Mouse (Mus musculus) ES-Bruce4 (cell line): Measurements from ENCODE around the gene Umps. TPM values are rescaled to one million over a fixed set of nuclear protein-coding genes. Genes with fewer than 3 reads are reported as not detected.
A peak's percentile ranks its signal among the peaks of the same experiment; 100 is the strongest.

Experiments used
- H3K27ac ChIP-seq: 2 replicates; pipeline ENCODE4 v1.5.1; 2012; ENCODE audit warnings: low read length, inconsistent platforms; ENCODE audit not compliant: insufficient read depth
- H3K27me3 ChIP-seq: 2 replicates; pipeline ENCODE4 v1.6.1; 2012; ENCODE audit warnings: mild to moderate bottlenecking, low read length, inconsistent platforms; ENCODE audit not compliant: control insufficient read depth, poor library complexity, insufficient read depth, severe bottlenecking
- H3K36me3 ChIP-seq: 2 replicates; pipeline ENCODE4 v1.6.1; 2012; ENCODE audit warnings: inconsistent platforms, mild to moderate bottlenecking, low read length, moderate library complexity; ENCODE audit not compliant: control insufficient read depth, poor library complexity, insufficient read depth, severe bottlenecking
- H3K4me1 ChIP-seq: one replicate; pipeline ENCODE4 v1.8.1; 2011; ENCODE audit warnings: low read length; ENCODE audit not compliant: control insufficient read depth, insufficient read depth
- H3K4me3 ChIP-seq: 2 replicates; pipeline ENCODE4 v1.5.1; 2011; ENCODE audit warnings: low read depth, mild to moderate bottlenecking, low read length
- H3K9ac ChIP-seq: 2 replicates; pipeline ENCODE4 v1.6.1; 2012; ENCODE audit warnings: low read depth, mild to moderate bottlenecking, inconsistent platforms; ENCODE audit not compliant: poor library complexity, severe bottlenecking
- H3K9me3 ChIP-seq: replicated peaks from 2 replicates; pipeline ENCODE4 v1.6.1; 2012; ENCODE audit warnings: mild to moderate bottlenecking, low read length, inconsistent platforms; ENCODE audit not compliant: control insufficient read depth, poor library complexity, insufficient read depth, severe bottlenecking
- CTCF ChIP-seq: IDR thresholded peaks from one replicate; pipeline ENCODE4 v1.8.1; 2011; ENCODE audit warnings: low read depth, low read length
- EP300 ChIP-seq: IDR thresholded peaks from 2 replicates; pipeline ENCODE4 v1.6.1; 2011; ENCODE audit warnings: low read depth, low read length; ENCODE audit not compliant: insufficient read depth
- POLR2A ChIP-seq: IDR thresholded peaks from one replicate; pipeline ENCODE4 v1.8.1; 2011; ENCODE audit warnings: low read length; ENCODE audit not compliant: insufficient read depth
- polyA plus RNA-seq: library from polyadenylated mRNA; stranded (reverse); fragments of >200 nt; gene quantifications from 2 replicates; pipeline ENCODE4 v1.2.4, GENCODE M21; 2011; ENCODE audit warnings: low read depth; ENCODE audit not compliant: missing spikeins, insufficient read depth, insufficient read length

Umps gene
- polyA plus RNA-seq, 1 experiment: 51.6 TPM

DNA sequence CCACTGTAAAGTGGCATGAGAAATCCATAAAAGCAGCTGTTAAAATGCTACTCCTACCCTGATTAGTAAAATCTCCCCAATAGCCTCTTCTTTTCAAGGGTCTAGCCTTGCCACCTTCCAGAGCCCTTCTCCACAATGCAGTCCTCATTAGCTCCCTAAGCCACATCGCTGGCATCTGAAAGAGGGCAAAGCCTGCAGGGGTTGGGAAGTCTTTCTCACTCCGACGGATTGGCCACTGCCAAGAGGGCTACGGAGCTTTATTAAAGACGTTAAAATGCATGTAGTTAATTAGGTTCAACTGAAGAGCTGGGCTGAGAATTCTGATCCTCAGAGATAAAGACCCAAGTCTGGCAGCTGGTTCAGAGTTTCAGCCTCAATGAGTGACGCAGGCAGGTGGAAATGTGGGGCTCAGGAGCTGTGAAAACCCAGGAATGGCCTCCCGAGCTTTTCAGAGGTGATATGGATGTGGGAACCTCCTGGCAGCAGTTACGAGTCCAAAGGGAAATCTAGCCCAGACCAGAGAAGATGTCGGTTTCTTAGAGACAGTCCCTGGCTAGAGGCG is 36.8 kb upstream of the Umps start:
- TF ChIP-seq CTCF: no peak
- TF ChIP-seq EP300: no peak
- no peak for TF ChIP-seq POLR2A
- Histone ChIP-seq H3K9me3 (no peaks in the 10 kb centered on the region), H3K36me3 (no peaks in the 10 kb centered on the region), H3K4me3 (no peak overlapping the region), H3K4me1 (no peaks in the 10 kb centered on the region), H3K9ac (no peak overlapping the region), H3K27me3 (no peaks in the 10 kb centered on the region), H3K27ac (no peak overlapping the region)

DNA sequence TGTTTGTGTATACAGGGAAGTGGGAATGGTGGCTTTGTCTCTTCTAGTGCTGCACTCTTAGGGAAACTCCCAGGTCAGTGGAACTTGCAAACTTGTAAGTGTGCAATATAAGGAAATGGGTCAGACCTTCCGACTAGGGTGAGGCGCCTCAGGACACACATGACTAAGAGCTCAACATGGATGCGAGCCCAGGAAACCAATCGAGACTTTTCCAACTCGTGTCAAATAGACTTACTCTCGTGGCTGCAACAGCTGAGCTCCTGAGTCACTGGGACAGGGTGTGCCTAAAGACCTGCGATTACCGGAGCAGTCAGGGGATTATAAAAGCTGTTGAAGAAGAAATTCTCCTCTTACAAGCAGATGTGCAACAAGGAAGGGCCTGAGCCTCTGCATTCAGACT is 33.9 kb upstream of the Umps start:
- Histone ChIP-seq H3K27me3 (no peaks in the 10 kb centered on the region), H3K36me3 (no peaks in the 10 kb centered on the region), H3K9ac (no peak overlapping the region), H3K4me3 (no peak overlapping the region), H3K27ac (no peak overlapping the region), H3K4me1 (no peaks in the 10 kb centered on the region), H3K9me3 (no peaks in the 10 kb centered on the region)
- TF ChIP-seq EP300 (no peak), POLR2A (no peak), CTCF (no peak)

DNA sequence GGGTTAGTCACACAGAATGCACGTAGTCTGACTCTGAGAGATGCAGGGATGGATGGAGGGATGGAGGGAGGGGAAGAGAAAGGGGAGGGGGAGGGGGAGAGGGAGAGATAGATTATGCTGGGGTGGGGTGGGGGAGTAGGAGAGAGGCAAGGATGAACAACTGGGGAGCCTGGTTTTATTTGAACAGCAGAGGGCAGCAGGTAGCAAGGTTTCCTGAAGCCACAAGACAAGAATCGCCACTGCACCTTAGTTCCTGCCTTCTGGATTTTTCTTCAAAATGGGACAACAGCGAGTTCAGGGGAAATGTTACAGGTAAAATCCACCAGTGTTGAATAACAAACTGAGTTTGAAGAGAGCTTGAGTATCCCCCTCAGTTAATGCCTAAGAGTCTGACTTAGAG is 32.5 kb upstream of the Umps start:
- H3K4me1 ChIP-seq: no peaks in the 10 kb centered on the region
- H3K27me3 ChIP-seq: no peaks in the 10 kb centered on the region
- TF ChIP-seq CTCF (peak; percentile 58), EP300 (no peak)

DNA sequence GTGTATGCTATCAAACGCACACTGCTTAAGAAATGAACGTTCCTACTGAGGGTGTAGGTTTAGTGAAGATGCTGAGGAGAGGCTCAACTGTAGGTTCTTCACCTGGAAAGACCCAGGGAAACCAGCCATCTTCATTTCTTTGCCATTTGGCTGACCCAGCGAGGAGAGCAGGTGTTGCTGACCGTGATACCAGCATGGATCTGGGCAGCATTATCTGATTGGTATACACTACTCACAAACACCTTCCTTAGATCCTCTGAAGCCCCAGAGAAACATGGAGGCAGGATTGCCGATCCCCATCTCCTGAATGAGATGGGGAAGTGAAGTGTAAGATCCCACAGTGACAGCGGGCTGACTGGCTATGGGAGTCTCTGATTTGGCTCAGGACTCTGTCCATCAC is 31.2 kb upstream of the Umps start:
- no peak for TF ChIP-seq POLR2A
- TF ChIP-seq EP300: no peak
- no peak for TF ChIP-seq CTCF
- H3K9ac ChIP-seq: no peak overlapping the region
- no peak overlapping the region for H3K27ac ChIP-seq
- no peak overlapping the region for H3K4me3 ChIP-seq
- no peaks in the 10 kb centered on the region for H3K27me3 ChIP-seq
- H3K4me1 ChIP-seq: no peaks in the 10 kb centered on the region
- H3K9me3 ChIP-seq: no peaks in the 10 kb centered on the region
- no peaks in the 10 kb centered on the region for H3K36me3 ChIP-seq

More for the DNA sequence above, 32.5 kb upstream of the Umps start:
- H3K27ac ChIP-seq: no peak overlapping the region
- no peaks in the 10 kb centered on the region for H3K9me3 ChIP-seq
- H3K9ac ChIP-seq: no peak overlapping the region
- H3K4me3 ChIP-seq: no peak overlapping the region
- H3K36me3 ChIP-seq: no peaks in the 10 kb centered on the region

DNA sequence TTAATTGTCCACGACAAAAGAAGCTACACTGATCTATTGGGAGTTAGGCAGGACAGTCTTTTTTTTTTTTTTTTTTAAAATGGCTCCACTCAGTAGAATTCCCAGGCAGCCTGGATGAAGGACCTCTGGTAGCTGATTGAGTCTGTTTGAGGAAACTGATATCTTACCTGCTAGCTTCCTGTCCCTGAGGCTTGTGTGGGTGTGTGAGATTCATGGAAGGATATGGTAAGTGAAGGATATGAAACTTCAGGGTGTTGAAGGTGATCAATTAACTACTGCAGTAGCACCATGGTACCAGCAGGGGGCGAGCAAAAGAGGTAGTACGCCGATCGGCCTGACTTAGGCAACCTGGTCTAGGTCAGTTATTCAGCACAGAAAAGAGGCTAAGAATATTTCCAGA is 29.2 kb upstream of the Umps start:
- TF ChIP-seq EP300 (no peak), POLR2A (no peak), CTCF (peak; percentile 86)
- H3K27me3 ChIP-seq: no peaks in the 10 kb centered on the region
- no peaks in the 10 kb centered on the region for H3K4me1 ChIP-seq
- no peak overlapping the region for H3K4me3 ChIP-seq
- H3K9ac ChIP-seq: no peak overlapping the region
- H3K27ac ChIP-seq: no peak overlapping the region
- H3K36me3 ChIP-seq: no peaks in the 10 kb centered on the region
- no peaks in the 10 kb centered on the region for H3K9me3 ChIP-seq

DNA sequence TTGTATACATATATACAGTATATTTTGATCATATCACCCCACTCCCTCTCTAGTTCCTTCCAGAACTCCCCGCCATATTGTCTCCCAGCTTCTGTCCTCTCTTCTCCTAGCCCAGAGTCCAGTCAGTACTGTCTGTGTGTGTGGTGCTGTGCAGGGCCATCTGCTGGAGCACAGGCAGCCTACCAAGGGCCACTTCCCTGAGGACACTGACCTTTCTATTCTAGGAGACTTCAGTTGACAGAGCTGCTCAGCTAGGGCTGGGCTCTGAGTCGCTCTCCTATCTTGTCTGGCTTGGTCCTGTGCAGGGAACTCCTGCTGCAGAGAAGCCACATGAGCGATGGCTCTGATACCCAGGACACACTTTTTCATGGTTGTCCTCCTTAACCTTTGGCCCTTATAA is 28.7 kb upstream of the Umps start:
- Histone ChIP-seq H3K9ac (no peak overlapping the region), H3K4me3 (no peak overlapping the region), H3K27ac (no peak overlapping the region), H3K27me3 (no peaks in the 10 kb centered on the region), H3K9me3 (no peaks in the 10 kb centered on the region), H3K4me1 (no peaks in the 10 kb centered on the region), H3K36me3 (no peaks in the 10 kb centered on the region)
- TF ChIP-seq POLR2A (no peak), EP300 (no peak), CTCF (no peak)
